ENCODE assay signal across 19 mouse cellular contexts in the genomic region with DNA sequence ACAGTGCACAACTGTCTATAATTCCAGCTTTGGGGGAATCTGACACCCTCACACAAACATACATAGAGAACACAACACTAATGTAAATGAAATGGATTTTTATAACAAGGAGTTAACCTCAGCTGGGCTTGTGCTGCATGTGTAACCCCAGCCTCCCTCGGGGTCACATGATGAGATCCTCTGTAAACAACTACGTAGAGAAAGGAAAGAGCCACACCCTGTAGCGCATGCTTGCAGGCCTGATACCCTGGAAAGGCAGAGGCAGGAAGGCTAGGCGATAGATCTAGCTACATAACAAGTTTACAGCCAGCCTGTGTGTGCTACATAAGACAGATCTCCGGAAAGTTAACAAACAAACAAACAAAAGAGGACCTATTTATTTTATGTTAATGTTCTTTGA. TPM values are rescaled to one million over a fixed set of nuclear protein-coding genes. Genes with fewer than 3 reads are reported as not detected.
DNase-seq lines count a peak whose midpoint lies in the region; ATAC-seq and TF ChIP-seq lines count a peak whose summit lies in the region.
"Had no signal": no experiment of that assay in that cellular context is flagged by ENCODE, and none has a peak within 500 bp of the region (broad histone marks: within the 10 kb centered on the region; RNA-seq: fewer than 3 reads in every experiment).

No protein-coding gene starts in this region.

- DNase-seq in heart, adult 11 months, result peak; percentile 85
- no peak for DNase-seq in heart, postnatal 14 days
- peak; percentile 38 for DNase-seq in CD4-positive helper T cell, adult 2 months (ENCODE audit: low read depth, low spot score)
- peak; percentile 59 for DNase-seq in R1 (ENCODE audit: low read depth, low spot score)
- DNase-seq in liver, embryonic 14.5 days (ENCODE audit: low read depth in 3 of 3, low spot score in 3 of 3), result no peak
- DNase-seq in right cerebral cortex, adult 2 months (ENCODE audit: low spot score in 2 of 2), result no peak
- no peak for DNase-seq in left cerebral cortex, postnatal 36 days (ENCODE audit: low spot score in 2 of 2)
- DNase-seq: cerebellum, postnatal 36 days; kidney, adult 8-10 months; retina, postnatal 1 day had no signal

- TF ChIP-seq CTCF in liver, embryonic 14.5 days (IDR thresholded peaks at IDR 0.05; ENCODE audit: low read depth), result no peak

- peaks cover 21% of the 10 kb centered on the region for H3K36me3 ChIP-seq in liver, embryonic 14.5 days (replicated peaks; ENCODE audit: control insufficient read depth, insufficient read depth, low read depth)

- H3K4me1 ChIP-seq in liver, embryonic 14.5 days (replicated peaks; ENCODE audit: control insufficient read depth in 2 of 2, insufficient read depth in 2 of 2, low read length in 1 of 2), result peaks cover 0 to 3% of the 10 kb centered on the region in 2 experiments; a peak in 1 of 4 replicates
- H3K4me1 ChIP-seq: forebrain, embryonic 12.5 days; stomach, embryonic 15.5 days had no signal

- peak; percentile 62; the same call in 1 of the 2 replicates for ATAC-seq in liver, embryonic 14.5 days (ENCODE audit: insufficient read depth)

- H3K27me3 ChIP-seq in liver, embryonic 14.5 days (ENCODE audit: control insufficient read depth, insufficient read depth, low read length), result no peaks in the 10 kb centered on the region
- H3K27me3 ChIP-seq: embryonic facial prominence, embryonic 15.5 days; forebrain, embryonic 12.5 days; liver, embryonic 15.5 days; neural tube, embryonic 15.5 days; stomach, embryonic 15.5 days had no signal

- no peaks in the 10 kb centered on the region for H3K9me3 ChIP-seq in liver, embryonic 14.5 days (ENCODE audit: control insufficient read depth, low read length)
- H3K9me3 ChIP-seq: embryonic facial prominence, embryonic 15.5 days; forebrain, embryonic 12.5 days; liver, embryonic 15.5 days; neural tube, embryonic 15.5 days; stomach, embryonic 15.5 days had no signal

- H3K9ac ChIP-seq in liver, embryonic 14.5 days (replicated peaks), result no peak overlapping the region
- H3K9ac ChIP-seq: embryonic facial prominence, embryonic 15.5 days; forebrain, embryonic 12.5 days; liver, embryonic 15.5 days; neural tube, embryonic 15.5 days; stomach, embryonic 15.5 days had no signal

- no peak overlapping the region for H3K4me2 ChIP-seq in liver, embryonic 14.5 days (ENCODE audit: low read depth)
- H3K4me2 ChIP-seq: embryonic facial prominence, embryonic 15.5 days; forebrain, embryonic 12.5 days; liver, embryonic 15.5 days; neural tube, embryonic 15.5 days; stomach, embryonic 15.5 days had no signal

- no peak overlapping the region for H3K4me3 ChIP-seq in liver, embryonic 14.5 days (ENCODE audit: insufficient read depth in 1 of 2, low read depth in 2 of 2, low read length in 2 of 2)
- H3K4me3 ChIP-seq: embryonic facial prominence, embryonic 15.5 days; forebrain, embryonic 12.5 days; liver, embryonic 15.5 days; neural tube, embryonic 15.5 days; stomach, embryonic 15.5 days had no signal

- TF ChIP-seq EP300 in liver, embryonic 14.5 days (IDR thresholded peaks at IDR 0.05; ENCODE audit: low read depth), result no peak

- intact Hi-C loops in heart, postnatal 14 days (cut with DNase I), result no loop called here
- intact Hi-C loops in left cerebral cortex, postnatal 36 days (cut with DNase I), result no loop called here

- no peak overlapping the region for H3K27ac ChIP-seq in liver, embryonic 14.5 days
- H3K27ac ChIP-seq: embryonic facial prominence, embryonic 15.5 days; forebrain, embryonic 12.5 days; liver, embryonic 15.5 days; neural tube, embryonic 15.5 days; stomach, embryonic 15.5 days had no signal

- WGBS in liver, embryonic 14.5 days (ENCODE audit: insufficient replicate concordance), result 32% methylated on average over 5 of the region's 5 CpGs

RNA-seq across cellular contexts. Expression of a gene that starts 5.2 kb away (rescaled TPM):
- total RNA-seq in heart, postnatal 14 days (2021), result 10 to 100 TPM; 12.2 to 12.3 TPM
- polyA plus RNA-seq in liver, embryonic 14.5 days (2012; rRNA removed), result 6.2 and 9.8 TPM in 2 replicates
- 4.5 and 5.4 TPM in 2 replicates for polyA plus RNA-seq in liver, embryonic 14.5 days (2014; fragmentation: Nextera tagmentation; extraction: Ambion mirVana)
- 10 to 100 TPM; 21.2 to 37.8 TPM for total RNA-seq in left cerebral cortex, postnatal 36 days (2021)

RNA-seq across cellular contexts. Expression of a gene that starts 36.4 kb away (rescaled TPM):
- total RNA-seq in heart, postnatal 14 days (2021), result 1 to 10 TPM; 6.3 to 6.4 TPM
- 4.6 and 5.9 TPM in 2 replicates for polyA plus RNA-seq in liver, embryonic 14.5 days (2012; rRNA removed)
- polyA plus RNA-seq in liver, embryonic 14.5 days (2014; fragmentation: Nextera tagmentation; extraction: Ambion mirVana), result 25.2 and 25.5 TPM in 2 replicates
- total RNA-seq in left cerebral cortex, postnatal 36 days (2021), result 10 to 100 TPM in 1 of 2 experiments, 1 to 10 TPM in 1; 8.4 to 11.7 TPM

RNA-seq across cellular contexts. Expression of a gene that starts 49.1 kb away (rescaled TPM):
- total RNA-seq in heart, postnatal 14 days (2021), result not detected
- polyA plus RNA-seq in liver, embryonic 14.5 days (2012; rRNA removed), result 0.03 TPM in 1 of 2 replicates, not detected in the other
- not detected in 2 replicates for polyA plus RNA-seq in liver, embryonic 14.5 days (2014; fragmentation: Nextera tagmentation; extraction: Ambion mirVana)
- not detected for total RNA-seq in left cerebral cortex, postnatal 36 days (2021)
- total RNA-seq: granulocyte monocyte progenitor cell, adult 5-6 weeks; hematopoietic stem cell, adult 5-6 weeks; layer of hippocampus, postnatal 25 days; left cerebral cortex, postnatal 25 days had no signal
- polyA plus RNA-seq: embryonic facial prominence, embryonic 15.5 days; forebrain, embryonic 12.5 days; neural tube, embryonic 15.5 days; stomach, embryonic 15.5 days had no signal

Comparison
In these comparisons a context has a peak if more than half of its experiments do, and no peak if none do; other contexts are left out.
1. DNase-seq: peak in heart, adult 11 months (single experiment), CD4-positive helper T cell, adult 2 months (single experiment) and R1 (single experiment); none in heart, postnatal 14 days (0 of 2), liver, embryonic 14.5 days (0 of 3), right cerebral cortex, adult 2 months (0 of 2) and left cerebral cortex, postnatal 36 days (0 of 2).